Mouse (Mus musculus): ENCODE data around the gene Tas2r135. TPM values are rescaled to one million over a fixed set of nuclear protein-coding genes. Genes with fewer than 3 reads are reported as not detected.
A peak's percentile ranks its signal among the peaks of the same experiment; 100 is the strongest.

The Tas2r135 gene
- polyA plus RNA-seq, 1 experiment from 2014 or later: not detected

DNA sequence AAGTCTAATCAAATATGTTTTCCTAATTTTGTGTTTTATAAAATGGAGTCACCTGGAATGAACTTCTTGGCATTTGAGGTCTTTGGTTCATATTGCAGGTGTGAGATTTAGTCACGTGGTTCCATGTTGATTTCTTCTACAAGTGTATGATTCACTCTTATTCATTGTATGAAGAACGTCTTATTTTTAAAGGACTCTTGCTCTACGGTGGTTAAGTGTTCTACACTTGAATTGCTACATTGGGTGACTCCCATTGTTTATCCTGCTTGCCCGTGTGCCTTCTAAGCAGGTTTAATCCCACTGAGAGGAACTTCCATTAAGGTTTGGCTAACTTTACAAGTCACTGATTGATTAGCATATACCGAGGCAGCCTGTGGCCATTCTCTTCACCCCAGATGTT, 28.0 kb upstream of the Tas2r135 start:
- no peak overlapping the region for H3K27ac ChIP-seq (replicated peaks)
- no peak for DNase-seq (ENCODE audit: low spot score)
- WGBS: 78% methylated on average over 5 of the region's 5 CpGs
- no peaks in the 10 kb centered on the region for H3K36me3 ChIP-seq (replicated peaks)
- H3K4me1 ChIP-seq: peaks cover 31% of the 10 kb centered on the region
- H3K4me3 ChIP-seq: no peak overlapping the region
- no peaks in the 10 kb centered on the region for H3K9me3 ChIP-seq
- peaks cover 9% of the 10 kb centered on the region for H3K27me3 ChIP-seq (replicated peaks; ENCODE audit: low read depth, poor library complexity, severe bottlenecking)

DNA sequence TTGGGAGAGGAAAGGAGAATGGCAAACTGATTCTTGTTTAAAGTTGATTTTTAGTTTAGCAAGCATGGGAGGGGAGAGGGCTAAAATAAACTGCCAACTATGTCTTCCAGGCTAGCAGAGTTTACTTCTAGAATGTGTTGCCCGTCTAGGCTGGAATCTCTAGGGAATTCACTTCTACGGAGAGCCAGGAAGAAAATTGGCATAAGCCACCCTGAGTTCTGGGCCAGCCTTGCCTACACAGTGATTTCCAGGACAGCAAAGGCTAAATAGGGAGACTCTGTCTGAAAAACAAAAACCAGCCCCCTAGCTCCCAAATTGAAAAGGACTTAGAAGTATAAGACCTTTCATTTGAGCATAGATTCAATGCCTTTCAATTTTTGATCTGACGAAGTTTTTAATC, 25.7 kb upstream of the Tas2r135 start:
- no peak overlapping the region for H3K4me3 ChIP-seq
- no peaks in the 10 kb centered on the region for H3K27me3 ChIP-seq (replicated peaks; ENCODE audit: low read depth, poor library complexity, severe bottlenecking)
- H3K4me1 ChIP-seq: peaks cover 12% of the 10 kb centered on the region
- no peak for DNase-seq (ENCODE audit: low spot score)
- H3K27ac ChIP-seq (replicated peaks): no peak overlapping the region
- H3K36me3 ChIP-seq (replicated peaks): no peaks in the 10 kb centered on the region
- H3K9me3 ChIP-seq: no peaks in the 10 kb centered on the region
- 51% methylated on average over 3 of the region's 3 CpGs for WGBS

DNA sequence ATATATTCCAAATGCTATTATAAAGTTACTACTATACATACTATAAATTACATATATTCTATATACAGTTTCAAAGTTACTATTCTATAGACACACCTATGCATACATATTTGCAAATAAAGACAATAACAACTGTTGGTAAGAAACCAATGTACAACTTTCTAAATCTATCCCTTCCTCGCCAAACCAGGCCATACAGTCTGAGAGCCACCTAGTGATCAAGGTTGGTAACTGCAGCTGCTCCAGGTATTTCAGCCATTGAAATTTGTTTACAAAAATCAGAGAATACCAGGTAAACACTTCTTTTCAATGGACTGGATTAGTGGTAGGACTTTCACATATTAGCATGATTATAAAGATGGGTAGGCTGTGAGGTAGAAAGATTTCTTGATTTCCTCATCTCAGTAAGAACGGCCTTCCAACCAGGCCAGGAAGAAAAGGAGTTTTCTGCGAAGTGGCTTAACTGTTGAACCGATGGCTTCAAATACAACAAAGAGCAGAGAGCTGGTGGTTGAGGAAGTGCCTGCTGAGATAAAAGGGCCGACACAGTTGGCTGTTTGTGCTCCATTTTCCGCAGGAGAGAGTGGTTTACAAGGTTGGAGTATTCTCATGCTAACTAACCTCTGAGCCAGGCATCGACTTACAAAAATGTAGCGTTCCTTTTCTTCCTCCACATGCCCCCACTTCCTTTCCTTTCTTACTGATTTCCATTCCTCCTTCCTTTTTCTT, 24.7 kb upstream of the Tas2r135 start:
- H3K9me3 ChIP-seq: no peaks in the 10 kb centered on the region
- no peaks in the 10 kb centered on the region for H3K27me3 ChIP-seq (replicated peaks; ENCODE audit: low read depth, poor library complexity, severe bottlenecking)
- WGBS: 7% methylated on average over 8 of the region's 8 CpGs
- peaks cover 12% of the 10 kb centered on the region for H3K4me1 ChIP-seq
- no peaks in the 10 kb centered on the region for H3K36me3 ChIP-seq (replicated peaks)
- DNase-seq (ENCODE audit: low spot score): peak; percentile 46
- no peak overlapping the region for H3K27ac ChIP-seq (replicated peaks)
- no peak overlapping the region for H3K4me3 ChIP-seq

DNA sequence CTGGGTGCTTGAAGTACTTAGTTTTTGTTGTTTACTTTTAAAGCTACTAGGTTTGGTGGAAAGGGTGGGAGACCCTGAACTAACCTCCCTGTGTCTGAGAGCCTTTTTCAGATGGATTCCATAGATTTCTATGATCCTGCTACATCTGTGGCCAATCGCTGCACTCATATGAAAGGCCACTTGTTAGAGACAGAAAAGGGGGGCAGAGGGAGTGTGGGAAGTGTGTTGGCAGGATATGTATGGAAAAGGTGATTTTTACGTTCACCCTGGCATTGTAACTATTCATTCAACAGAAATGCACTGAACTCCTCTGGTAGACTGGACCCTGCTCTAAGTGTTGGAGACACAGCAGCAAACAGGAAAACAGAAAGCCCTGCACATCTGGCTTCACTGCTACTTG, 24.0 kb upstream of the Tas2r135 start:
- no peaks in the 10 kb centered on the region for H3K9me3 ChIP-seq
- 49% methylated on average over 2 of the region's 2 CpGs for WGBS
- H3K4me1 ChIP-seq: peaks cover 12% of the 10 kb centered on the region
- H3K36me3 ChIP-seq (replicated peaks): no peaks in the 10 kb centered on the region
- DNase-seq (ENCODE audit: low spot score): no peak
- H3K27ac ChIP-seq (replicated peaks): no peak overlapping the region
- no peaks in the 10 kb centered on the region for H3K27me3 ChIP-seq (replicated peaks; ENCODE audit: low read depth, poor library complexity, severe bottlenecking)
- no peak overlapping the region for H3K4me3 ChIP-seq

DNA sequence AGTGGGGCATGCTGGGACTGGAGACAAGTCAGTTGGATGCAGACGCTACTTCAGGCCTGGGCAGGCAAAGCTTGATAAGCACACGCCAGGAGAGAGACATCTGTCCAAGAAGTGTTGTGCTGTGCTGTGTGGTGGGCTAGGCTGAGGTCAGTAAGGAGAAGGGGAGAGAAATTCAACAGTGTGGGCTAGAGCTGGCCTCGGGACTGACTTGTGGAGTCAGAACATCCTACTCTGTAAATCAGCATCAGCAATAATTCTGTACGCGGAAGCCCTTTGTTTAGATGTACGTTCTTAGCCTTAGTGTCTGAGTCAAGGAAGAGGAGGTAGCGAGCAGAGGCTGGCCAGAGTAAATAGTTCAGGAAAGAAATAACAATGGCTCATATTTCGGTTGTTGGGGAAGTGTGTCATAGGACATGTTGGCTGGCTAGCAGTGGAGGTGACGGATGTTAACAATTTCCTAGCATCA, 23.3 kb upstream of the Tas2r135 start:
- Histone ChIP-seq H3K27ac (replicated peaks) (peak overlapping the region; percentile 30; the same call in 1 of the 2 replicates), H3K4me1 (peaks cover 10% of the 10 kb centered on the region), H3K27me3 (replicated peaks; ENCODE audit: low read depth, poor library complexity, severe bottlenecking) (no peaks in the 10 kb centered on the region), H3K9me3 (no peaks in the 10 kb centered on the region), H3K36me3 (replicated peaks) (no peaks in the 10 kb centered on the region), H3K4me3 (no peak overlapping the region)
- 62% methylated on average over 9 of the region's 9 CpGs for WGBS
- DNase-seq (ENCODE audit: low spot score): no peak

DNA sequence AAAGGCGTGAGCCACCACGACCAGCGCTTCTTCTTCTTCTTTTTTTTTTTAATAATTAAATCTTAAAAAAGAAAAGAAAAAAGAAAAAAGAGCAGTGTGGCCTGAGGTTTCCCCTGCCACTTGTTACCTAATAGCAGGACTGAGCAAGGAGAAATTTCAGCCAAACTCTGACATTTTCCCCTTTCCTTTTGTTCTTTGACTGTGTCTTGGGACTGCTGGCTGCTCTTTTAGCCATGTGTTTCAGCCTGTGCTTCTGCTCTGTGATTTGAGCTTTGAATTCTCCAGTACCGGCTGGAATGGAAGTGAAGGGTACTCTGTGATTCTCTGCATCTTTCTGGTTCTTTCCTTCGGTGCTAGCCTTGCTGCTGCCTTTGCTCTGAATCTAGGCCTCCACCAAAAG, 21.9 kb upstream of the Tas2r135 start:
- Histone ChIP-seq H3K4me3 (no peak overlapping the region), H3K36me3 (replicated peaks) (no peaks in the 10 kb centered on the region), H3K4me1 (peaks cover 10% of the 10 kb centered on the region), H3K27me3 (replicated peaks; ENCODE audit: low read depth, poor library complexity, severe bottlenecking) (no peaks in the 10 kb centered on the region), H3K9me3 (no peaks in the 10 kb centered on the region), H3K27ac (replicated peaks) (no peak overlapping the region)
- no peak for DNase-seq (ENCODE audit: low spot score)
- 90% methylated on average over 5 of the region's 5 CpGs for WGBS

DNA sequence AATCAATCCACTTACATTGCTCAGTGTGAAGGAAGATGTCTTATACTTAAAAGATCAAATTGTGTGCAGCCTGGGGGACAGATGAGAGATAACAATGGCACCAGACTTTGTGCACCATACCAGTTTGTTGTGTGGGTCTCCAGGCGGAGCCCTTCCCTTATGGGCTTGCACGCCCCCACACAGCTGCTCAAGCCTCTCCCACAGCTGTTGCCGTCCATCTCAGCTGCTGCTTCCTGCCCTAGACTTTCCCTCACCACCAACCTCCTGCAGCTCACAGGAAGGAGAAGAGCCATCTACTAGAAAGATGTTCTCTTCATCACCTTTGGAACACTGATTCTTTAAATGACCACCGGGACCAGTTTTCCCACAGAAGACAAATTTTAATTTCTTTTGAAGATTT, 19.6 kb upstream of the Tas2r135 start:
- WGBS: 84% methylated on average over 4 of the region's 4 CpGs
- DNase-seq (ENCODE audit: low spot score): no peak
- Histone ChIP-seq H3K4me3 (no peak overlapping the region), H3K9me3 (no peaks in the 10 kb centered on the region), H3K27ac (replicated peaks) (no peak overlapping the region), H3K36me3 (replicated peaks) (no peaks in the 10 kb centered on the region), H3K27me3 (replicated peaks; ENCODE audit: low read depth, poor library complexity, severe bottlenecking) (no peaks in the 10 kb centered on the region), H3K4me1 (peaks cover 10% of the 10 kb centered on the region)

DNA sequence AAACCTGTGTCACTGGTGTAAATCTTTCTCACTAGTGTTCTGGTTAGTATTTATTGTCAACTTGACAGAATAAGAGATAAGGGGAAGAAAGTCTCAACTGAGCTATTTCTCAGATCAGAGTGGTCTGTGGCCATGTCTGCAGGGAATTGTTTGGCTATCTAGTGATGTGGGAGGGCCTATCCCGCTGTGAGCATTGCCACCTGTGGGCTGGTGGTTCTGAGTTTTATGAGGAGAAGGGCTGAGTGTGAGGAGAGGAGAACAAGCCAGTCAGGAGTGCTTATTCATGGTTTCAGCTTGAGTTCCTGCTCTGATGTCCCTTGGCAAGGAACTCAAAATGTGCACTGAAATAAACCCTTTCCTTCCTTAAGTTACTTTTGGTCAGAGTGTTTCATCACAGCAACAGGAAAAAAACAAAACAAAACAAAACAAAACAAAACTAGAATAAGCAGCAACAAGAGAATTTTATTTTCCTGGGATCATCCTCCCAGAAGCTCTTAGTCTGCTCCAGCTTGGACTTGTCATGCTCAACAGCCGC, 13.4 kb upstream of the Tas2r135 start:
- H3K4me3 ChIP-seq: no peak overlapping the region
- no peaks in the 10 kb centered on the region for H3K9me3 ChIP-seq
- no peak overlapping the region for H3K27ac ChIP-seq (replicated peaks)
- no peaks in the 10 kb centered on the region for H3K4me1 ChIP-seq
- H3K27me3 ChIP-seq (replicated peaks; ENCODE audit: low read depth, poor library complexity, severe bottlenecking): no peaks in the 10 kb centered on the region
- no peaks in the 10 kb centered on the region for H3K36me3 ChIP-seq (replicated peaks)
- DNase-seq (ENCODE audit: low spot score): no peak
- WGBS: 60% methylated on average over 2 of the region's 2 CpGs

DNA sequence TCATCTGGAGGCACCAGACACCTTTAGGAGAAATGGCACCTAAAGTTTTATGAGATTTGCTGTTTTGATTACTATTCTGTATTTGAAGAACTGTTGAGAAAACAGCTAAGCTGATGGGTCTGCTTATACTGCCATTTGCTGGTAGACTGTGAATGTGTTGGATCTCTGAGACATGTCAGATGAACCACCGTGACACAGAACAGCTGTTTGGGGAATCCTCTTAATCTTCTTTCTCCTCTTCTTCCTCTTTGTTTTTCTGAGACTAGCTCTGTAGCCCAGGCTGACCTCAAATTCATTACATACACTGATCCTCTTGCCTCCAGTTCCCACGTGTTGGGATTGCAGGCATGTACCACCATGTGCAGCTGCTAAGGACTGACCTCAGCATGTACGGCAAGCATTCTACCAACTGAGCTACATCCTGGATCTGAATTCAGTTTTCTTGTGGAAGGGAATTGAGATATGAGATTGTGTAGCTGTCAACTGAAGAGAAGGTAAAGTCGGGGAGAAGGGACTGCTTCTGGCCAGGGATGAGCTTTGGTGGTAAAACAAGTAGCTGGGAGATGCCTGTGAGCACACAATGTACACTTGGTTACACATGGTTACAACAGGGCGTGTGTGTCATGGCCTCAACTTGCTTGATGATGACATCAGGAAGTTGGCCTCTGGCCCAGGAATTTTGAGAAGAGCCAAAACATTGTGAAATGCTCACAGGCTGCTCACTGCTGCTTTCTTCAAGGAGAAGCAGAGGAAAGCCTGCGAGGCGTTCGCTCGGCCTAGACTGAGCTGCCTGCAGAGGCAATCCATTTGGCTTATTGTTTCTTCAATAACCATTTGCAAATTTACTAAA, 9.0 kb upstream of the Tas2r135 start:
- Histone ChIP-seq H3K27ac (replicated peaks) (no peak overlapping the region), H3K9me3 (no peaks in the 10 kb centered on the region), H3K4me3 (no peak overlapping the region), H3K36me3 (replicated peaks) (no peaks in the 10 kb centered on the region), H3K27me3 (replicated peaks; ENCODE audit: low read depth, poor library complexity, severe bottlenecking) (no peaks in the 10 kb centered on the region), H3K4me1 (no peaks in the 10 kb centered on the region)
- 82% methylated on average over 9 of the region's 9 CpGs for WGBS
- no peak for DNase-seq (ENCODE audit: low spot score)

DNA sequence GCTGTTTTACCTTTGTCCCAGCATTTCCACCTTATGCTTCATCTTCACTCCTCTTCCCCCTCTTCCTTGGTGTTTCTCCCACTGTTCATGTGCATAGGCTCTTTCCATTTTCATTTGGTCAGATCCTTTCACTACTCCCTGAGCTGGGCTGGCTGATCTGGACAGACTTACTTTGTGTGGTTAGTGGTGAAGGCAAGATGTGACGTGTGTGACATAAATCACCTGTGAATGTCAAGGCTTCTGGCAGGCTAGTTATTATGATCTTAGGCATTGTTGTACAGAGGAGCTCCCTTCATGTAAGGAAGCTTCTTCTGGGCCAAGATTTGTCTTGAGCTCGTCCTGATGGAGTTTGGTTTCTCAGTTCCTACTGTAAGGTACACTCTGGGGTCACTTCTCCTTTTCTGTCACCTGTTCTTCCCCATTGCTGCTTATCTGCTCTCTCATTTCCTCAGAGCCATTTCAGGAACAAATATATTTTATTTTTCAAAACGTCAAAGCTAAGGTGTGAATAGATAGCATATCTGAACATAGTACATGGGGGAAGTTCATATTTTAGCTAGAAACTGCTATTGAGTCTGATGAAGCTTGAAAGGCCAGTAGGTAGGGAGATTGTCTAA, 8.1 kb upstream of the Tas2r135 start:
- Histone ChIP-seq H3K4me1 (no peaks in the 10 kb centered on the region), H3K27ac (replicated peaks) (no peak overlapping the region), H3K36me3 (replicated peaks) (no peaks in the 10 kb centered on the region), H3K4me3 (no peak overlapping the region), H3K27me3 (replicated peaks; ENCODE audit: low read depth, poor library complexity, severe bottlenecking) (no peaks in the 10 kb centered on the region), H3K9me3 (no peaks in the 10 kb centered on the region)
- 78% methylated on average over 3 of the region's 3 CpGs for WGBS
- no peak for DNase-seq (ENCODE audit: low spot score)

DNA sequence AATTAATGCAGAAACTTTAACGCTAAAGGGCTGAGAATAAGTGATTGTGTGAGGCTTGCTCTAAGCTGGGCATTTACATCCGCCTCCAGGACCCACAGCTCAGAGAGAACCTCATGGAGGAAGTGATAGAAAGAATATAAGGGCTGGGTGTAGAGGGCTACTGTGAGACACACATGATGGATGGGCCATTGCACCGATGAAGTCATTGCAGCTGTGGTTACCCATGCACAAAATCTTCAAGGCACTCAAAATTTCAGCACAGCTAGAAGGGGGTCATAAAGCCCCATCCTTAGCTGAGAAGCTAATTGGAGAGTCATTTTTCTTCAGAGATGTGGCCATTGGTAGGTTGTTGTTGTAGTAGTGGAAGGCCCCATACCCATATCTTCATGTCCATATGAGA, 6.9 kb upstream of the Tas2r135 start:
- H3K9me3 ChIP-seq: no peaks in the 10 kb centered on the region
- no peaks in the 10 kb centered on the region for H3K36me3 ChIP-seq (replicated peaks)
- H3K4me3 ChIP-seq: no peak overlapping the region
- no peak for DNase-seq (ENCODE audit: low spot score)
- no peaks in the 10 kb centered on the region for H3K27me3 ChIP-seq (replicated peaks; ENCODE audit: low read depth, poor library complexity, severe bottlenecking)
- H3K4me1 ChIP-seq: no peaks in the 10 kb centered on the region
- 90% methylated on average over 3 of the region's 3 CpGs for WGBS
- no peak overlapping the region for H3K27ac ChIP-seq (replicated peaks)

DNA sequence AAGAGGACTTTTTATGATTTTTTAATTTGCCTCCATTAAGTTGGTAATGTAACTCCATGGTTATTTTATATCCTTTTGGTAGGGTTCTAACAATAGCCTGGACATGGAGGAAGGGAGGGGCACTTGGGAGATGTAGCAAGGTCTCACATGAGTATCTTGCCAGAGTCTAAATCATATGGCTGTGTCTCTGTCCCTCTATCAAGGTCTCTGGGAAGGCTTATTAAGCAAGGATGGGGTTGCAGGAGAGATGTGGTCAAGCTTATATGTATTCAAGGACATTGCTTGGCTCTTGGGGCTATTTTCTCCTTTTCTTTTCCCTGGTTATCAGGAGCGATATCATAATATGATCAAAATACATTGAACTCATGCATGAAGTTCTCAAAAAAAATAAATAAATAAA, 6.2 kb upstream of the Tas2r135 start:
- Histone ChIP-seq H3K4me3 (no peak overlapping the region), H3K27me3 (replicated peaks; ENCODE audit: low read depth, poor library complexity, severe bottlenecking) (no peaks in the 10 kb centered on the region), H3K4me1 (no peaks in the 10 kb centered on the region), H3K9me3 (no peaks in the 10 kb centered on the region), H3K36me3 (replicated peaks) (no peaks in the 10 kb centered on the region), H3K27ac (replicated peaks) (no peak overlapping the region)
- WGBS: 96% methylated on average over 1 of the region's 1 CpGs
- DNase-seq (ENCODE audit: low spot score): no peak

All from embryonic facial prominence, embryonic 10.5 days (tissue).